Mouse (Mus musculus) limb, embryonic 12.5 days (tissue): ENCODE results near the gene Samm50. TPM values are rescaled to one million over a fixed set of nuclear protein-coding genes. Genes with fewer than 3 reads are reported as not detected.

Experiments
- ATAC-seq: fragments of 200-750 bp; cut with Nextera tagmentation; 2 replicates; pipeline ENCODE4 v1.8.0; 2017; ENCODE audit warnings: low read depth, moderate TSS enrichment; ENCODE audit not compliant: insufficient number of reproducible peaks, insufficient read depth, low FRiP score, low TSS enrichment
- H3K27ac ChIP-seq: fragments of 300-500 bp; sonication (generic); 2 replicates; pipeline ENCODE4 v1.5.1; 2016; ENCODE audit warnings: mild to moderate bottlenecking, moderate library complexity
- H3K27me3 ChIP-seq: fragments of 300-500 bp; sonication (generic); 2 replicates; pipeline ENCODE4 v1.6.1; 2016; ENCODE audit warnings: mild to moderate bottlenecking, moderate library complexity
- H3K36me3 ChIP-seq: fragments of 300-500 bp; sonication (generic); 2 replicates; pipeline ENCODE4 v1.6.1; 2016; ENCODE audit warnings: mild to moderate bottlenecking, moderate library complexity
- H3K4me1 ChIP-seq: fragments of 300-500 bp; sonication (generic); replicated peaks from 2 replicates; pipeline ENCODE4 v1.6.1; 2016
- H3K4me2 ChIP-seq: fragments of 300-500 bp; sonication (generic); 2 replicates; pipeline ENCODE4 v1.6.1; 2016; ENCODE audit warnings: mild to moderate bottlenecking, moderate library complexity
- H3K4me3 ChIP-seq: fragments of 300-500 bp; sonication (generic); replicated peaks from 2 replicates; pipeline ENCODE4 v1.5.1; 2016; ENCODE audit warnings: mild to moderate bottlenecking
- H3K9ac ChIP-seq: fragments of 300-500 bp; sonication (generic); replicated peaks from 2 replicates; pipeline ENCODE4 v1.6.1; 2016; ENCODE audit warnings: mild to moderate bottlenecking, moderate library complexity
- H3K9me3 ChIP-seq: fragments of 300-500 bp; sonication (generic); 2 replicates; pipeline ENCODE4 v1.6.1; 2016; ENCODE audit warnings: mild to moderate bottlenecking, moderate library complexity
- WGBS: fragments of 180-500 bp; shearing (Covaris S2); methylation state at CpG from one replicate; pipeline ENCODE4 v1.1.7; 2016; 5-methylcytosine and 5-hydroxymethylcytosine counted together
- polyA plus RNA-seq: library from polyadenylated mRNA; unstranded; fragments of >200 nt; fragmentation: Nextera tagmentation; extraction: Ambion mirVana; gene quantifications from 2 replicates; pipeline ENCODE4 v1.2.1, GENCODE M21; 2016

Gene Samm50
- polyA plus RNA-seq, 1 experiment from 2014 or later: 111 TPM

DNA sequence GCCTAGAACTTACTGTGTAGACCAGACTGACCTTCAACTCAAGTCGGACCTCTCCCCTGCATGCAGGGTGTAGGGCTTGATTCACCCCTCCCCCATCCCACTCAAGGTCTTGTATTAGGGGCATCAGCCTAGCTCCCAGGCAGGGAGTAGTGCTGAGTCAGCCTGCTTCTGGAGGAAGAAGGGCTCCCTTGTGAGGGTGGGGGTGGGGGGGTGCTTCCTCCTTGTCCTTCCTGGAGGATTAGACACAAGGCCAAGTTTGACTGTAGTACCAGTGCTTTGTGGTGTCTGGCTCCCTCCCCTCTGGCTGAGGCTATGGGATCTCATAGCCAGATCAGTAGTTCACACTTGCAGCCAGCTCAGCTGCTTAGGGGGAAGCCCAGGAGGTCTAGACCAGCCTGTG lies 8.1 kb upstream of the Samm50 start:
- Histone ChIP-seq H3K36me3 (no peaks in the 10 kb centered on the region), H3K27ac (no peak overlapping the region), H3K27me3 (no peaks in the 10 kb centered on the region; the same call in none of the 2 replicates), H3K4me1 (peaks cover 27% of the 10 kb centered on the region), H3K9ac (no peak overlapping the region; the same call in 1 of the 2 replicates), H3K9me3 (no peaks in the 10 kb centered on the region), H3K4me2 (no peak overlapping the region), H3K4me3 (no peak overlapping the region)
- ATAC-seq: no peak
- 38% methylated on average over 1 of the region's 1 CpGs for WGBS

DNA sequence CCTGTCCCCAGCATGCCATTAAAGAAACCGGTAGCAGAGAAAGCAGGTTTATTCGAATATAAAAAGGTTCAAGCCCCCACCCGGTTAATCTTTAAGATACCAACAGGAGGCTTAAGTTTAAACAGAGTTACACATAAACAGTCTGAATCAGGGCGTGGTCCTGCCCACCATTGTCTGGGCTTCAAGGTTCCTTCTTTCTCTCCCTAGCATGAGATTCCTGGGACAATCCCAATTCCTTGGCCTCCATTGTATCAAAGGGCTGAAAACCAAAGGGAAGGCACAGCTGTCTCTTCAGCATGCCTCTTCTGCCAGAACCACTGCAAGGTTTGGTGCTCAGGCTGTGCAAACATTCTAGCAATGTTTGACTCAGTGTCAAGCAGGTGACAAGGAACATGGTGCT lies 5.8 kb upstream of the Samm50 start:
- Histone ChIP-seq H3K9ac (no peak overlapping the region), H3K36me3 (no peaks in the 10 kb centered on the region), H3K27me3 (no peaks in the 10 kb centered on the region; the same call in 1 of the 2 replicates), H3K27ac (no peak overlapping the region), H3K4me2 (no peak overlapping the region), H3K9me3 (no peaks in the 10 kb centered on the region), H3K4me3 (no peak overlapping the region), H3K4me1 (peaks cover 27% of the 10 kb centered on the region)
- ATAC-seq: no peak
- 69% methylated on average over 4 of the region's 4 CpGs for WGBS

DNA sequence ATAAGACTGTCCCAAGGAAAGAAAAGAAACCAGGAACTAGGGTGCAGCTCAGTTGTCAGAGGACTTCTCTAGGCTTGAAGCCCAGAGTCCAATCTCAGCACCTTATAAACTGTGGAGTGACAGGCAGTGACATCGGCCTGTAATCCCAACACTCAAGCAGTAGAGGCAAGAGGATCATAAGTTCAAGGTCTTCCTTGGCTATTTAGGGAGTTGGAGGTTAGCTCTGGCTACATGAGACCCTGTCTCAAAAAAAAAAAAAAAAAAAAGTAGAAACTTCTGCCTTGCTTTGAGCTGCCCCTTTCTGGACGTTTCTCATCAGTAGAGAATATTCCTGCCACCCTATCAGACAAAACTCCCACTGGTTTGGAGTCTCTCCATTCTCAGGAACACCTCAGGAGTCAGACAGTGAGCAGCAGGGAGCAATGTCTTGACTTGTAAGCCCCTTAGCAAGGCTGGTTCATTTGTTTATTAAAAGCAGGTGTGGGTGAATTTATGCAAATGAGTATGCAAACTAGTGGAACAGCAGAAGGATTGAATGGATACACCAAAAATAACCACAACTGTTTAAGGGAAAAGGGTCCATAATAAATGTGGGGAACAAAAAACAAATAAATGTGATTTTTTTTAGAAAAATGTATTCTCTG lies 3.0 kb upstream of the Samm50 start:
- H3K4me2 ChIP-seq: no peak overlapping the region
- H3K4me3 ChIP-seq: no peak overlapping the region
- WGBS: 58% methylated on average over 2 of the region's 2 CpGs
- ATAC-seq: no peak
- no peaks in the 10 kb centered on the region for H3K9me3 ChIP-seq
- no peak overlapping the region for H3K9ac ChIP-seq
- H3K27ac ChIP-seq: no peak overlapping the region
- peaks cover 20% of the 10 kb centered on the region for H3K4me1 ChIP-seq
- H3K27me3 ChIP-seq: no peaks in the 10 kb centered on the region; the same call in 1 of the 2 replicates
- no peaks in the 10 kb centered on the region for H3K36me3 ChIP-seq

DNA sequence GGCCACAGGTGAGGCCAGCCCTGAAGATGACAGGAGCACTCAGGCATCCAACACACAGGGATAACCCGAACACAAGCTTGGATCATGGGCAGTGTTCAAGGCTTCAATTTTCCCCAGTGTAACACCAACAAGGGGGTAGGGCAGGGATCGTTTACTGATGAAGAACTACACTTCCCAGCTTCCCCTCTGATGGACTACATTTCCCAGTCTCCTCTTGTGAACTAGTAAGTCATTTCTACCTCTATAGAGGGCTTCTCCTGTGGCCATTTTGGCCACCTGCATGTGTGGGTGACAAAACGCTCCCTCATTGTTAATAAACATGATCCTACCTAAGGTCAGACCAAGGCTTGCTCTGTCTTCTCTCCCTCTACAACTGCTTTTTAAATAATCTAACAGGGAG lies 2.2 kb upstream of the Samm50 start:
- 39% methylated on average over 3 of the region's 3 CpGs for WGBS
- H3K4me2 ChIP-seq: no peak overlapping the region
- H3K9me3 ChIP-seq: no peaks in the 10 kb centered on the region
- ATAC-seq: no peak
- H3K9ac ChIP-seq: no peak overlapping the region
- H3K27me3 ChIP-seq: no peaks in the 10 kb centered on the region; the same call in 1 of the 2 replicates
- H3K36me3 ChIP-seq: no peaks in the 10 kb centered on the region
- H3K4me3 ChIP-seq: no peak overlapping the region
- H3K4me1 ChIP-seq: peaks cover 11% of the 10 kb centered on the region
- no peak overlapping the region for H3K27ac ChIP-seq

DNA sequence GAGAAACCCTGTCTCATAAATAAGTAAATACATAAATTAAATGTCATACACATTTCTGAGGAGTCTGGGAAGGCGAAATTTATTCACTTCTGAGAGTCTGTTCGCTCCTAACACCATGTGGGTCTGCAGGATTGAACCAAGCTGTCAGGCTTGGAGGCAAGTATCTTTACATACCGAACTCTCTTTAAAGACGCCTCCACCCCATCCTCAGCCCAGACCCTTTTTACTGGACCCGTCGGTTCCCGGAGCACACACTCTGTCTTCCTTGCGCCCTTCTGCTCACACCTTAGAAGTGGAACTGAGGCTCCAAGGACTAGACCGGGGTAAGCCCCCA lies 350 bp upstream of the Samm50 start:
- peaks cover 14% of the 10 kb centered on the region for H3K36me3 ChIP-seq
- H3K4me1 ChIP-seq: peaks cover 11% of the 10 kb centered on the region
- peak; percentile 1; the same call in 1 of the 2 replicates for ATAC-seq
- peak overlapping the region; percentile 77 for H3K4me2 ChIP-seq
- 2% methylated on average over 9 of the region's 9 CpGs for WGBS
- no peaks in the 10 kb centered on the region for H3K9me3 ChIP-seq
- H3K27ac ChIP-seq: 0 out of 2 replicates have a peak overlapping the region, but pooled peaks have one; percentile 88
- H3K4me3 ChIP-seq: peak overlapping the region; percentile 94
- peak overlapping the region; percentile 88 for H3K9ac ChIP-seq
- no peaks in the 10 kb centered on the region for H3K27me3 ChIP-seq

DNA sequence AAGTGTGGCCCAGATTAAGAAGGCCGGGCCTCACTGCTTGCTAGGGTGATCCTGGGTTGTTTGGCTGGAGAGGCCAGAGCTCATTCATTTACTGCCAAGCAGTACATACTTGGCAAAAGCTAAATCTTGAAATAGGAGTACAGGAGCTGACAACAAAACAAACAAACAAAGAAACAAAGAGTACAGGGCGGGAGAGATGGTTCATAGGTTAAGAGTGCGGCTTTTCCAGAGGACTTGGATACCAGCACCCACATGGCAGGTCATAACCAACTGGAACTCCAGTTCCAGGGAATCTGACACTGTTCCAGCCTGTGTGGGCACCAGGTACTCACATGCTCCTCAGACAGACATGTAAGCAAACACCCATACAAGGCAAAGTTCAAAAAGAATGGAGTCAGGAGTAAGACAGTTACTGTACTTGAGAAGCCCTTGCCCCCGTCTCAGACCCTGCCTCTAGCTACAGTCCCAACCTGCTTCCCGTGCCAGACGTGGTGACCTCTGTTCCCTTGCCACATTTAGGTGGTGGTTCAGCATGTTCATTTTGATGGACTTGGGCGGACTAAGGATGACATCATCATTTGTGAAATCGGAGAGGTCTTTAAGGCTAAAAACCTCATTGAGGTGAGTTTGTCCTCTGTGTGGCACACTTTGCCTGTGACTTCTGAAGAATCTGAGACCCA lies 4.6 kb downstream of the Samm50 start:
- H3K27me3 ChIP-seq: no peaks in the 10 kb centered on the region
- no peak for ATAC-seq
- no peak overlapping the region for H3K4me3 ChIP-seq
- H3K4me2 ChIP-seq: no peak overlapping the region
- H3K9me3 ChIP-seq: no peaks in the 10 kb centered on the region
- H3K36me3 ChIP-seq: peaks cover 63% of the 10 kb centered on the region
- 86% methylated on average over 8 of the region's 8 CpGs for WGBS
- no peak overlapping the region for H3K27ac ChIP-seq
- H3K4me1 ChIP-seq: peaks cover 11% of the 10 kb centered on the region
- H3K9ac ChIP-seq: no peak overlapping the region

DNA sequence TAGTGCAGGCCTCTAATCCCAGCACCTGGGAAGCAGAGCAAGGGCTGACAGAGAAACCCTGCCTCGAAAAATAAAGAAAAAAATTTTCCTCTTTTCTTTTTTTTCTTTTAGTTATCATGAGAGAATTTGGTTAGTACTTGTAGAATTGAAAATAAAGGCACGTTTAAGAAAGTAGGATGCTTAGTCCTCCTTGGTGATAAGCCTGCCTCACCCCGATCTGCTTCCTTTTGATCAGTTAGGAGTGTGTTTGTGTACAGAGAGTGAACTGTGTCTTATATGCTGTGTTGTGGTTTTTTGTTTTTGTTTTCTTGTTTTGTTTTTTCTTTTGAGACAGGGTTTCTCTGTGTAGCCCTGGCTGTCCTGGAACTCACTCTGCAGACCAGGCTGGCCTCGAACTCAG lies 15.3 kb downstream of the Samm50 start:
- no peak for ATAC-seq
- peaks cover 94% of the 10 kb centered on the region for H3K36me3 ChIP-seq

DNA sequence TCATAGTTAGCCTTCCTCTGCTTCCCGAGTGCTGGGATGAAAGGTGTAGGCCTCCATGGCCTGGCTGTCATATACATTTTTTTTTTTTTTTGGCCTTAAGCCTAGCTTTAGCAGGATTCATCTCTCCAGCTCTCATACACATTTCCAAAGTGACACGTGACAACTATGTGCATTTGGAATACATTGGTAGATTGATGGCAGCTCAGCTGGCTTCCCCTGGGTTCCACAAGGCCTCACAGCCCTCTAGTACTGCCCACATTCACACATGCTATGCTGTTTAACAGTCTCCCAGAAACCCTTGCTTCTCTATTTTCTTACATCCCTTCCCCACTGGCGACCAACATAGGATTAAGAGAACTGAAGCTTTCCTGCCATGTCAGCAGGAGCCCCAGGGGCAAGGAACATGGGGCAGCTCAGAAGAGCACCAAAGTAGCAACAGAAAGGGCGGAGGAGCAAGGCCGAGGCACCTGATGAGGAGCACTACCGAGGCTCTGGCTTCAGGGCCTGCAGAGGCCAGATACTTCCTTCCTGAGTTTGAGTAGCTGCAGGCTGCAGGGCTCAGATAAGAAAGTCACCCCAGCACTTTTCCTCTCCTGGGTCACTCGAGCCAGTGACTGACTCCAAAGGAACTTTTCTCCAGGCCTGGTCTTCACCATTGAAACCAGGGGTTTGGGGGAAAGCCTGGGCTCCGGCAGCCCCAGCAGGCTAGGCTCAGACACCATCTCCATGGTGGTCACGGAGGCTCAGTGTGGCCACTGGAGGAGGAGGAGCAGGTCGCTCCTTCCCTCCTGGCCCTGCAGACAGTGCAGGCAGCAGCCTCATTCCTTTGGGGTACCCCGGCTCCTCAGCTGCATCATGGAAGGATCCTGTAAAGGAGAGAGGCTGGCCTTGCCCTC lies 17.7 kb downstream of the Samm50 start:
- no peak for ATAC-seq
- Histone ChIP-seq H3K4me3 (no peak overlapping the region), H3K27ac (no peak overlapping the region), H3K4me1 (peaks cover 25% of the 10 kb centered on the region), H3K36me3 (peaks cover 76% of the 10 kb centered on the region), H3K9ac (no peak overlapping the region), H3K9me3 (no peaks in the 10 kb centered on the region), H3K4me2 (no peak overlapping the region), H3K27me3 (no peaks in the 10 kb centered on the region)
- 89% methylated on average over 11 of the region's 11 CpGs for WGBS

More for the DNA sequence above, 15.3 kb downstream of the Samm50 start:
- Histone ChIP-seq H3K9ac (no peak overlapping the region), H3K4me3 (no peak overlapping the region), H3K4me2 (no peak overlapping the region), H3K27ac (no peak overlapping the region), H3K9me3 (no peaks in the 10 kb centered on the region), H3K4me1 (peaks cover under 1% of the 10 kb centered on the region; the same call in 1 of the 2 replicates), H3K27me3 (no peaks in the 10 kb centered on the region)
- WGBS: 89% methylated on average over 4 of the region's 4 CpGs

DNA sequence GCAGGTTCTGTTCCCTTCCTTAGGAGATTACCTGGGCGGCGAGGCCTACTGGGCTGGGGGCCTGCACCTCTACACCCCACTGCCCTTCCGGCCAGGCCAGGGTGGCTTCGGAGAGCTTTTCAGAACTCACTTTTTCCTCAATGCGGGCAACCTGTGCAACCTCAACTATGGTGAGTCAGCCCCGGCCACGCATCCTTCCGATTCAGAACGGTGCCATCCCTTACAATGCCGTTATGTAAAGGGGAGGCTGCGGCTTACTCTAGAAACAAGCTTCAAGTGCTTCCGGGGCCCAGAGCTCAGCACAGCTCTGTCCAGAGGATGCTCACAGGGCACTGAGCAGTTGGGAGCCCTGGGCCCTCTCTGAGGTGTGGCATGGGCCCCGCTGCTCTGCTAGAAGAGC lies 18.4 kb downstream of the Samm50 start:
- no peaks in the 10 kb centered on the region for H3K9me3 ChIP-seq
- no peak overlapping the region for H3K9ac ChIP-seq
- H3K4me1 ChIP-seq: peaks cover 28% of the 10 kb centered on the region
- H3K36me3 ChIP-seq: peaks cover 75% of the 10 kb centered on the region
- ATAC-seq: no peak
- no peak overlapping the region for H3K27ac ChIP-seq
- no peak overlapping the region for H3K4me2 ChIP-seq
- WGBS: 95% methylated on average over 13 of the region's 13 CpGs
- H3K27me3 ChIP-seq: no peaks in the 10 kb centered on the region
- H3K4me3 ChIP-seq: no peak overlapping the region

DNA sequence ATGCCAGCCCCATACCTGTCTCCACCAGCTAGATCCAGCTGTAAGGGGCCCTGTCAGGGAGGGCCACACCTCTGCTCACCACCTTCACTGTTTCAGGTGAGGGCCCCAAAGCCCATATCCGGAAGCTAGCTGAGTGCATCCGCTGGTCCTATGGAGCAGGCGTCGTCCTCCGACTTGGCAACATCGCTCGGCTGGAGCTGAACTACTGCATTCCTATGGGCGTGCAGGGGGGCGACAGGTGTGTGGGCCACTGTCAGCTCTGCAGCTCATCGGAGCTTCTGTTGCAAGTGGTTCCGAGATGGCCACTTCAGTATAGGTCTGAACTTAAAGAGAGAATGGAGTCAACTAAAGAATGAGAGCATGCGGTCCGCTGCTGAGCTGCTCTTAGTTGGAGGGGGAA lies 18.9 kb downstream of the Samm50 start:
- Histone ChIP-seq H3K27me3 (no peaks in the 10 kb centered on the region), H3K4me1 (peaks cover 33% of the 10 kb centered on the region), H3K4me2 (no peak overlapping the region), H3K9me3 (no peaks in the 10 kb centered on the region), H3K27ac (no peak overlapping the region), H3K36me3 (peaks cover 71% of the 10 kb centered on the region), H3K9ac (no peak overlapping the region), H3K4me3 (no peak overlapping the region)
- ATAC-seq: no peak
- 87% methylated on average over 13 of the region's 13 CpGs for WGBS

DNA sequence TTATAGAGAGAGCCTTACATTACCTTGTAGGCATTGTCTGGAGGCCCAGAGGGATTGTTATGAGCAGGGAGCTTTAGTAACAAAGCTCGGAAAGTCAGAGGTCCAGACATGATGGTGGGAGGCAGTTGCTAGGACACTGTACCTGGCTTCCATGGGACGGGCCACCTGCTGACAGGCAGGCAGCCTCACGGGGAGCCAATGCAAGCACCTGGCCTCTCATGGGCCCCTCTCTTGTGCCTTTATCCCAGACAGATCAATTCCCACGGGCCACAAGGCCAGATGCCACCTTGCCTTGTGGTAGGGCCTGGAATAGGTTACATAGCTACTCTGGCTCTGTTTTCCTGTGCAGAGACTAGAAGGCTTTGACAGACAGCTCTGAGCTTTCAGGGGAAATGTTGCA lies 19.5 kb downstream of the Samm50 start:
- Histone ChIP-seq H3K36me3 (peaks cover 65% of the 10 kb centered on the region), H3K4me2 (no peak overlapping the region), H3K27me3 (no peaks in the 10 kb centered on the region), H3K9ac (no peak overlapping the region), H3K27ac (no peak overlapping the region), H3K4me1 (peaks cover 39% of the 10 kb centered on the region), H3K9me3 (no peaks in the 10 kb centered on the region), H3K4me3 (no peak overlapping the region)
- WGBS: 72% methylated on average over 4 of the region's 4 CpGs
- ATAC-seq: no peak
